Mouse (Mus musculus) limb, embryonic 14.5 days (tissue): ENCODE results near the gene Taar9. TPM values are rescaled to one million over a fixed set of nuclear protein-coding genes. Genes with fewer than 3 reads are reported as not detected.
A peak's percentile ranks its signal among the peaks of the same experiment; 100 is the strongest.
"Not testable (repeated sequence)": the region's sequence is repeated elsewhere in the genome, so short reads cannot be mapped to it uniquely, and the experiment has no call there.

ENCODE experiments used
- ATAC-seq: fragments of 200-750 bp; cut with Nextera tagmentation; 2 replicates; pipeline ENCODE4 v1.8.0; 2017; ENCODE audit warnings: low read depth, moderate number of reproducible peaks, moderate TSS enrichment; ENCODE audit not compliant: low FRiP score
- DNase-seq: peaks from one replicate; pipeline ENCODE4 v3.0.0-alpha.2; 2015; ENCODE audit warnings: low spot score
- H3K27ac ChIP-seq: fragments of 300-500 bp; sonication (generic); replicated peaks from 2 replicates; pipeline ENCODE4 v1.5.1; 2014; ENCODE audit warnings: low read depth, mild to moderate bottlenecking, low read length, moderate library complexity, mixed read lengths
- H3K27me3 ChIP-seq: fragments of 300-500 bp; sonication (generic); 2 replicates; pipeline ENCODE4 v1.6.1; 2014; ENCODE audit warnings: low read length, mixed read lengths; ENCODE audit not compliant: control insufficient read depth, insufficient read depth
- H3K36me3 ChIP-seq: fragments of 300-500 bp; sonication (generic); 2 replicates; pipeline ENCODE4 v1.6.1; 2014; ENCODE audit warnings: mild to moderate bottlenecking, low read length, moderate library complexity, mixed read lengths; ENCODE audit not compliant: control insufficient read depth, insufficient read depth
- H3K4me1 ChIP-seq: fragments of 300-500 bp; sonication (generic); 2 replicates; pipeline ENCODE4 v1.6.1; 2014; ENCODE audit warnings: antibody characterized with exemption, low read length, mixed read lengths; ENCODE audit not compliant: control insufficient read depth, insufficient read depth
- H3K4me2 ChIP-seq: fragments of 300-500 bp; sonication (generic); replicated peaks from 2 replicates; pipeline ENCODE4 v1.6.1; 2014; ENCODE audit warnings: low read depth, mild to moderate bottlenecking, low read length, moderate library complexity; ENCODE audit not compliant: severe bottlenecking
- H3K4me3 ChIP-seq: fragments of 300-500 bp; sonication (generic); replicated peaks from 2 replicates; pipeline ENCODE4 v1.5.1; 2014; ENCODE audit warnings: low read length
- H3K9ac ChIP-seq: fragments of 300-500 bp; sonication (generic); 2 replicates; pipeline ENCODE4 v1.6.1; 2014; ENCODE audit warnings: mild to moderate bottlenecking, low read depth, low read length, moderate library complexity; ENCODE audit not compliant: severe bottlenecking
- H3K9me3 ChIP-seq: fragments of 300-500 bp; sonication (generic); 2 replicates; pipeline ENCODE4 v1.6.1; 2016; ENCODE audit warnings: low read length; ENCODE audit not compliant: control insufficient read depth
- POLR2A ChIP-seq: fragments of 200-500 bp; IDR thresholded peaks from 2 replicates; pipeline ENCODE4 v1.8.0; 2012; ENCODE audit warnings: inconsistent platforms, mild to moderate bottlenecking, moderate library complexity, borderline replicate concordance; ENCODE audit not compliant: insufficient read depth, insufficient read length; ENCODE audit errors: extremely low read depth
- WGBS: fragments of 180-500 bp; shearing (Covaris S2); extraction: QIAGEN DNeasy Blood & Tissue Kit; methylation state at CpG from one replicate; pipeline ENCODE4 v1.1.7; 2014; 5-methylcytosine and 5-hydroxymethylcytosine counted together
- polyA plus RNA-seq, 2 experiments: library from polyadenylated mRNA; depleted of rRNA in 1 of 2; stranded (reverse) in 1 of 2; unstranded in 1 of 2; fragments of >200 nt; fragmentation: Nextera tagmentation in 1 of 2; extraction: Ambion mirVana in 1 of 2; gene quantifications; 2 replicates each; pipeline versions ENCODE4 v1.2.1 to v1.2.3; 2012 to 2014

The Taar9 gene
- polyA plus RNA-seq, 2 experiments, result not detected

- Histone ChIP-seq H3K9ac (no peak overlapping the region), H3K4me1 (no peaks in the 10 kb centered on the region), H3K36me3 (no peaks in the 10 kb centered on the region), H3K27me3 (no peaks in the 10 kb centered on the region), H3K4me2 (no peak overlapping the region), H3K4me3 (no peak overlapping the region), H3K27ac (no peak overlapping the region), H3K9me3 (no peaks in the 10 kb centered on the region)
- TF ChIP-seq POLR2A, result no peak
- peak; percentile 65 for DNase-seq
- no peak for ATAC-seq
- WGBS, result 50% methylated on average over 6 of the region's 6 CpGs
These were observed 1.9 kb upstream of the Taar9 start for GRCm38 (mm10) chr10:24111116-24111778.

- no peak overlapping the region for H3K4me2 ChIP-seq
- DNase-seq (no peak), ATAC-seq (no peak)
- no peaks in the 10 kb centered on the region for H3K36me3 ChIP-seq
- no peak overlapping the region for H3K4me3 ChIP-seq
- 47% methylated on average over 3 of the region's 3 CpGs for WGBS
- H3K4me1 ChIP-seq, result no peaks in the 10 kb centered on the region
- no peak for TF ChIP-seq POLR2A
- no peaks in the 10 kb centered on the region for H3K9me3 ChIP-seq
- no peak overlapping the region for H3K9ac ChIP-seq
- H3K27me3 ChIP-seq, result no peaks in the 10 kb centered on the region
- H3K27ac ChIP-seq, result no peak overlapping the region
These were observed 1.1 kb downstream of the Taar9 start for GRCm38 (mm10) chr10:24108236-24108635.

GRCm38 (mm10) chr10:24107747-24108146, 1.6 kb downstream of the Taar9 start:
- Histone ChIP-seq H3K36me3 (no peaks in the 10 kb centered on the region), H3K27me3 (no peaks in the 10 kb centered on the region), H3K9me3 (no peaks in the 10 kb centered on the region), H3K4me2 (no peak overlapping the region), H3K27ac (no peak overlapping the region), H3K4me3 (no peak overlapping the region), H3K9ac (no peak overlapping the region), H3K4me1 (no peaks in the 10 kb centered on the region)
- ATAC-seq, result no peak
- 45% methylated on average over 5 of the region's 5 CpGs for WGBS
- no peak for DNase-seq
- TF ChIP-seq POLR2A, result no peak

- H3K9me3 ChIP-seq, H3K27me3 ChIP-seq, H3K4me3 ChIP-seq, H3K9ac ChIP-seq, H3K36me3 ChIP-seq, ATAC-seq, H3K27ac ChIP-seq, H3K4me2 ChIP-seq, H3K4me1 ChIP-seq, DNase-seq: not testable (repeated sequence)
- 27% methylated on average over 1 of the region's 1 CpGs for WGBS
These were observed 6.0 kb downstream of the Taar9 start for GRCm38 (mm10) chr10:24103299-24103698.

- not testable (repeated sequence) for H3K36me3 ChIP-seq, H3K27me3 ChIP-seq, H3K4me2 ChIP-seq, ATAC-seq, DNase-seq, H3K9me3 ChIP-seq, H3K4me3 ChIP-seq, H3K9ac ChIP-seq, H3K27ac ChIP-seq, H3K4me1 ChIP-seq
- WGBS, result 83% methylated on average over 1 of the region's 3 CpGs
These were observed 7.5 kb downstream of the Taar9 start, which contains the start of gene Taar8c for GRCm38 (mm10) chr10:24101812-24102211. Gene Taar8c, minus strand, starts transcription at chr10:24101912.

- not testable (repeated sequence) for H3K27ac ChIP-seq, ATAC-seq, H3K9ac ChIP-seq, H3K4me1 ChIP-seq, H3K27me3 ChIP-seq, H3K4me2 ChIP-seq, H3K4me3 ChIP-seq, H3K36me3 ChIP-seq, DNase-seq, H3K9me3 ChIP-seq
- 73% methylated on average over 2 of the region's 2 CpGs for WGBS
These were observed 12.3 kb downstream of the Taar9 start for GRCm38 (mm10) chr10:24097010-24097409.
